Mouse (Mus musculus) lung, postnatal 0 days (tissue): Measurements from ENCODE around the gene Smarca4.

Experiments
- CTCF ChIP-seq: IDR thresholded peaks from 2 replicates; pipeline ENCODE4 v1.5.1; 2016; ENCODE audit warnings: antibody characterized with exemption, mild to moderate bottlenecking
- EP300 ChIP-seq: IDR thresholded peaks from 2 replicates; pipeline ENCODE4 v1.6.1; 2016; ENCODE audit warnings: antibody characterized with exemption, mild to moderate bottlenecking, control low read depth

DNA sequence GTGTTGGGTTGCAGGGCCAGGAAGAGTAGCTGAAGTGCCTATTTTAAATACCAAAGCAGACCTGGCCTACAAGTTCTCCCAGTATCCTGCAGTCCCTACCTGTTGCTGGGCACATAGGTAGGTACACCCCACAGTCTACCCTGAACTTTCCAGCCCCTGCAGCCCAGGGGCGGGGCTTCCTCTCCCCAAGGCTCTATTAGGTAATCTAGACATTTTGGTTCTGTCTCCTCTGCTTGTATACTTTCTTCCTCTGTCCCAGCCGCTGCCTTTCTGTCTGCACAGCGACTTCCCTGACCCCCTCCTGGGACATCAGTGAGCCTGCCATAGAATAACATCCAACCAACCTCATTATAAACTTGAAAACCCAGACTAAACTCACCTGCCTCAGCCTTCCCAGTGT lies 134.4 kb downstream of the Smarca4 start:
- TF ChIP-seq CTCF (no peak), EP300 (no peak)
